Mouse (Mus musculus) lung, embryonic 15.5 days (tissue): ENCODE measurements around the gene Ano5. TPM values are rescaled to one million over a fixed set of nuclear protein-coding genes. Genes with fewer than 3 reads are reported as not detected.

Experiments
- ATAC-seq: fragments of 200-750 bp; cut with Nextera tagmentation; 2 replicates; pipeline ENCODE4 v1.8.0; 2017; ENCODE audit warnings: moderate number of reproducible peaks, borderline replicate concordance; ENCODE audit not compliant: low FRiP score, low TSS enrichment; ENCODE audit errors: extremely low read depth
- H3K27ac ChIP-seq: fragments of 300-500 bp; sonication (generic); 2 replicates; pipeline ENCODE4 v1.5.1; 2015; ENCODE audit warnings: moderate library complexity, mild to moderate bottlenecking, inconsistent platforms
- H3K27me3 ChIP-seq: fragments of 300-500 bp; sonication (generic); 2 replicates; pipeline ENCODE4 v1.6.1; 2015; ENCODE audit warnings: inconsistent platforms
- H3K36me3 ChIP-seq: fragments of 300-500 bp; sonication (generic); 2 replicates; pipeline ENCODE4 v1.6.1; 2015; ENCODE audit warnings: inconsistent platforms
- H3K4me1 ChIP-seq: fragments of 300-500 bp; sonication (generic); 2 replicates; pipeline ENCODE4 v1.6.1; 2015; ENCODE audit warnings: inconsistent platforms
- H3K4me2 ChIP-seq: fragments of 300-500 bp; sonication (generic); 2 replicates; pipeline ENCODE4 v1.6.1; 2015; ENCODE audit warnings: inconsistent platforms, mild to moderate bottlenecking, moderate library complexity
- H3K4me3 ChIP-seq: fragments of 300-500 bp; sonication (generic); 2 replicates; pipeline ENCODE4 v1.5.1; 2015; ENCODE audit warnings: mild to moderate bottlenecking, inconsistent platforms
- H3K9ac ChIP-seq: fragments of 300-500 bp; sonication (generic); 2 replicates; pipeline ENCODE4 v1.6.1; 2015; ENCODE audit warnings: inconsistent platforms
- H3K9me3 ChIP-seq: fragments of 300-500 bp; sonication (generic); 2 replicates; pipeline ENCODE4 v1.6.1; 2016; ENCODE audit warnings: inconsistent platforms
- WGBS: fragments of 180-500 bp; shearing (Covaris S2); methylation state at CpG from one replicate; pipeline ENCODE4 v1.1.7; 2015; 5-methylcytosine and 5-hydroxymethylcytosine counted together
- polyA plus RNA-seq: library from polyadenylated mRNA; unstranded; fragments of >200 nt; fragmentation: Nextera tagmentation; extraction: Ambion mirVana; gene quantifications from 2 replicates; pipeline ENCODE4 v1.2.1, GENCODE M21; 2015

Ano5 gene
- polyA plus RNA-seq, 1 experiment from 2014 or later, result 0.05 TPM

GRCm38 (mm10) chr7:51621694-51622145 lies 110.9 kb downstream of the Ano5 start, which contains the start of gene Slc17a6:
Gene Slc17a6, plus strand, starts transcription at chr7:51622006.
- Histone ChIP-seq H3K4me1 (no peaks in the 10 kb centered on the region), H3K4me2 (no peak within 1 kb of the TSS), H3K36me3 (no peaks in the 10 kb centered on the region), H3K4me3 (no peak within 1 kb of the TSS), H3K9me3 (no peaks in the 10 kb centered on the region), H3K27ac (no peak within 1 kb of the TSS), H3K27me3 (peaks cover 53% of the 10 kb centered on the region), H3K9ac (no peak within 1 kb of the TSS)
- WGBS, result under 1% methylated on average over 23 of the region's 23 CpGs
- ATAC-seq, result no peak

DNA sequence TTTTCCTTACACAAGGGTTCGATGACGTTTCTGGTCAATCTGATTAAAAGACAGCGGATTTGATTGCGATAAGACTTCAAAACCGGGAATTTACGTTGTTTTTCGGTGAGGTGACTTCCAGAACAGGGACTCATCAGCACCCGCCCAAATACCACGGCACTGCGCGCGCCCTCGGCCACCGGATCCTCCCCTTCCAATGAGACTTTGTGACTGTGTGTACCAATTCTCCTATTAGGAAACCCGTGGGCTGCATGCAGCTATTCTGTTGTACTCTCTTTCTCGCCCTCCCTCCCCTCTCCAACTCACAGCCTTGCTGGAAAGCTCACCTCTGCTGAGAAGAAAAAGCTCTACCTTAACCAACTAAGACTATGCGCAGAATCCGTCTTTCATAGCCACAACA lies 111.4 kb downstream of the Ano5 start:
- under 1% methylated on average over 18 of the region's 18 CpGs for WGBS
- no peak overlapping the region for H3K4me2 ChIP-seq
- H3K27ac ChIP-seq, result no peak overlapping the region
- no peaks in the 10 kb centered on the region for H3K9me3 ChIP-seq
- no peaks in the 10 kb centered on the region for H3K36me3 ChIP-seq
- H3K27me3 ChIP-seq, result peaks cover 58% of the 10 kb centered on the region
- H3K4me1 ChIP-seq, result no peaks in the 10 kb centered on the region
- no peak overlapping the region for H3K4me3 ChIP-seq
- no peak overlapping the region for H3K9ac ChIP-seq
- ATAC-seq, result no peak

- Histone ChIP-seq H3K9ac (no peak overlapping the region), H3K4me2 (no peak overlapping the region), H3K27ac (no peak overlapping the region), H3K9me3 (no peaks in the 10 kb centered on the region), H3K27me3 (peaks cover 63% of the 10 kb centered on the region), H3K36me3 (no peaks in the 10 kb centered on the region), H3K4me1 (no peaks in the 10 kb centered on the region), H3K4me3 (no peak overlapping the region)
- no peak for ATAC-seq
- 2% methylated on average over 5 of the region's 5 CpGs for WGBS
Observed at GRCm38 (mm10) chr7:51622666-51623065, 111.8 kb downstream of the Ano5 start.

DNA sequence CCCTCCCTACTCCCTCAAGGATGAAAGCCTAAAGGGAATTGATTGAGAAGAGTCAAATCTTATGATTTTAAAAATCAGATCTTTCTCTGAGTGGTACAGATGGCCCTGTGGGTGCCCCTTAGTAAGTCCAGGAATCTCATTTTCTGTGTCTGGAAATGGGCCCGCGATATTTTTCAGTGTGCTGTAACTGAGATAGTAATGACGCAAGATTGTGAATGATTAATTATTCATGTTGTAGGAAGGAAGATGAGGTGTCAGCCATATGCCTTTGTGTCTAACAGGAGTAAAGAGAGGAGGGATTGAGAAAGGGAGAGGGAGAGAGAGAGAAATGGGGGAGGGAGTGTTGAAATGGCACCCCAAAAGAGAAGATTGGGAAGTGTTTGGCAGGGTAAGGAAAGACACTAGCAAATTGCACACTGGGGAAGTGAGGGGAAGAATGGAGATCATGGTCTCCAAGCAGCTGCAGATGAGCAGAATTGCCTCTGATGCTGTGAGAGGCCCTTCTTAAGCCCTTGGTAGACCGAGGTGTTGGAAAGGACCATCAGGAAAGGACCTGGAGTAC lies 113.6 kb downstream of the Ano5 start:
- WGBS, result 2% methylated on average over 4 of the region's 4 CpGs
- Histone ChIP-seq H3K36me3 (no peaks in the 10 kb centered on the region), H3K9me3 (no peaks in the 10 kb centered on the region), H3K9ac (no peak overlapping the region), H3K27me3 (peaks cover 77% of the 10 kb centered on the region), H3K27ac (no peak overlapping the region), H3K4me3 (no peak overlapping the region), H3K4me1 (no peaks in the 10 kb centered on the region), H3K4me2 (no peak overlapping the region)
- no peak for ATAC-seq

DNA sequence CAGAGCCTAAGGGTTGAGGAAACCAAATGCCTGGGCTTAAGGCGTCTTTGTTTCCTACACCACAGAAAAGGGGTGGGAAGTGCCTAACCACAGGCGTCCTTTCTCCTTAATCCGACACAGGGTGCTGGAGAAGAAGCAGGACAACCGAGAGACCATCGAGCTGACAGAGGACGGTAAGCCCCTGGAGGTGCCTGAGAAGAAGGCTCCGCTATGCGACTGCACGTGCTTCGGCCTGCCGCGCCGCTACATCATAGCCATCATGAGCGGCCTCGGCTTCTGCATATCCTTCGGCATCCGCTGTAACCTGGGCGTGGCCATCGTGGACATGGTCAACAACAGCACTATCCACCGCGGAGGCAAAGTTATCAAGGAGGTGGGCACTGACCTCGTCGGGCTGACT lies 114.3 kb downstream of the Ano5 start:
- ATAC-seq, result no peak
- H3K9ac ChIP-seq, result no peak overlapping the region
- H3K4me1 ChIP-seq, result no peaks in the 10 kb centered on the region
- no peak overlapping the region for H3K27ac ChIP-seq
- no peaks in the 10 kb centered on the region for H3K36me3 ChIP-seq
- H3K9me3 ChIP-seq, result no peaks in the 10 kb centered on the region
- H3K4me2 ChIP-seq, result no peak overlapping the region
- no peak overlapping the region for H3K4me3 ChIP-seq
- WGBS, result under 1% methylated on average over 23 of the region's 23 CpGs
- H3K27me3 ChIP-seq, result peaks cover 78% of the 10 kb centered on the region

GRCm38 (mm10) chr7:51625591-51626255 lies 114.9 kb downstream of the Ano5 start:
- H3K4me2 ChIP-seq, result no peak overlapping the region
- no peak overlapping the region for H3K4me3 ChIP-seq
- no peak overlapping the region for H3K27ac ChIP-seq
- no peaks in the 10 kb centered on the region for H3K36me3 ChIP-seq
- no peaks in the 10 kb centered on the region for H3K9me3 ChIP-seq
- H3K9ac ChIP-seq, result no peak overlapping the region
- WGBS, result 4% methylated on average over 11 of the region's 11 CpGs
- H3K27me3 ChIP-seq, result peaks cover 78% of the 10 kb centered on the region
- H3K4me1 ChIP-seq, result no peaks in the 10 kb centered on the region
- no peak for ATAC-seq

- Histone ChIP-seq H3K27ac (no peak overlapping the region), H3K4me1 (no peaks in the 10 kb centered on the region), H3K9ac (no peak overlapping the region), H3K27me3 (peaks cover 74% of the 10 kb centered on the region), H3K4me3 (no peak overlapping the region), H3K36me3 (no peaks in the 10 kb centered on the region), H3K9me3 (no peaks in the 10 kb centered on the region), H3K4me2 (no peak overlapping the region)
- ATAC-seq, result no peak
- WGBS, result 4% methylated on average over 16 of the region's 16 CpGs
Observed at GRCm38 (mm10) chr7:51626451-51627000, 115.7 kb downstream of the Ano5 start.

DNA sequence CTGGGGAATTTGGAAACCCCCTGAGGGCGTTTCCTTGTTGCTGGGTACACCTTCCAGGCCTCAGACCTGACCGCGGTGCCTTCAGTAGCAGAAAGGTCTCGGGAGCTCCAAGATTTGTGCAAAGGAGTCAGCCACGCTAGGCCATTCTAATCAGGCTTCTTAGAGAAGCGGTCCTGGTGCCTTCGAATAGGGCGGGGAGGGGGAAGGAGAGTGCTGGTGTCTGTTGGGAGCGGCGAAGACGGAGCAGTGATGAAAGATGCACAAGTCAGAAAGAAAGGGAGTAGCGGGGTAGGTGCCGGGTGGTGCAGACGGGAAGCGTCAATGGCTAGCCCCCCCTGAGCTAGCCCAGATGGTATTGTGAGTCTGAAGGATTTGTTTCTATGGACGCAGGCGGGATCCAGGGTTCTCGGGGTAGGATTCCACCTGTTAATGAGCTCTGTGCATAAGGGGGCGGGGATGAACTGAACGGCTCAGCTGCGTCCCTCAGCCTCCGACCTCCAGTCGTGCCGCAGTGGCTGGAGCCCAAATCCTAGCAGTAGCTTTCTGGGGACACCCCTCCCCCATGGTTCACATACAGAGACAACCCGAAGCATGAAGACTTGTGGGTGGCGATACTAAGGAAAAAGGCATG lies 116.3 kb downstream of the Ano5 start:
- no peaks in the 10 kb centered on the region for H3K4me1 ChIP-seq
- no peak; the same call in 1 of the 2 replicates for ATAC-seq
- H3K36me3 ChIP-seq, result no peaks in the 10 kb centered on the region
- H3K9me3 ChIP-seq, result no peaks in the 10 kb centered on the region
- no peak overlapping the region for H3K4me2 ChIP-seq
- peaks cover 68% of the 10 kb centered on the region for H3K27me3 ChIP-seq
- H3K27ac ChIP-seq, result no peak overlapping the region
- no peak overlapping the region for H3K9ac ChIP-seq
- H3K4me3 ChIP-seq, result no peak overlapping the region
- WGBS, result under 1% methylated on average over 26 of the region's 26 CpGs

DNA sequence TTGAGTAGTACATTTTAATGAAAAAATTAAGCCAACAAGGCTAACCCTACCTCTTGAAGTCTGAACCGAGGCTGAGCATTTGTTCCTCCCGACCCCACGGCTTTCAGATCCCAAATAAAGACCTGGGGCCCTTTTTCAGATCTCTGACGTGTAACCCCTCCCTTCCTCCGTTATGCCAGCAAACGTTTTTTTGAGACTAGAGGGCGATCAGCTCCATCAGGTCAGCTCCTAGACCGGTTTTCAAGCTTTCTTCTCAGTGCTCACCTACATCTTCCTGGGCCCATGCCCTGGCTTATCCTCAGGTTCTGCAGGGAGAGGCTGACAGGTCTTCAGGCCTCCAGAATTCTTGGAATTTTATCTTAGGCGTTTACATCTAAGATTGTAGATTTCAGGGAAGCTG lies 116.8 kb downstream of the Ano5 start:
- peaks cover 62% of the 10 kb centered on the region for H3K27me3 ChIP-seq
- no peaks in the 10 kb centered on the region for H3K9me3 ChIP-seq
- ATAC-seq, result no peak
- under 1% methylated on average over 9 of the region's 9 CpGs for WGBS
- no peak overlapping the region for H3K9ac ChIP-seq
- no peak overlapping the region for H3K4me3 ChIP-seq
- no peak overlapping the region for H3K4me2 ChIP-seq
- no peaks in the 10 kb centered on the region for H3K4me1 ChIP-seq
- no peaks in the 10 kb centered on the region for H3K36me3 ChIP-seq
- H3K27ac ChIP-seq, result no peak overlapping the region

GRCm38 (mm10) chr7:51628349-51628748 lies 117.5 kb downstream of the Ano5 start:
- H3K4me3 ChIP-seq, result no peak overlapping the region
- no peaks in the 10 kb centered on the region for H3K4me1 ChIP-seq
- H3K9me3 ChIP-seq, result no peaks in the 10 kb centered on the region
- ATAC-seq, result no peak
- WGBS, result 4% methylated on average over 9 of the region's 9 CpGs
- H3K9ac ChIP-seq, result no peak overlapping the region
- H3K4me2 ChIP-seq, result no peak overlapping the region
- no peak overlapping the region for H3K27ac ChIP-seq
- H3K27me3 ChIP-seq, result peaks cover 59% of the 10 kb centered on the region
- no peaks in the 10 kb centered on the region for H3K36me3 ChIP-seq

GRCm38 (mm10) chr7:51629206-51629605 lies 118.4 kb downstream of the Ano5 start:
- Histone ChIP-seq H3K4me3 (no peak overlapping the region), H3K27ac (no peak overlapping the region), H3K9ac (no peak overlapping the region), H3K27me3 (peaks cover 50% of the 10 kb centered on the region), H3K36me3 (no peaks in the 10 kb centered on the region), H3K4me2 (no peak overlapping the region), H3K4me1 (no peaks in the 10 kb centered on the region), H3K9me3 (no peaks in the 10 kb centered on the region)
- ATAC-seq, result no peak
- 5% methylated on average over 3 of the region's 3 CpGs for WGBS

DNA sequence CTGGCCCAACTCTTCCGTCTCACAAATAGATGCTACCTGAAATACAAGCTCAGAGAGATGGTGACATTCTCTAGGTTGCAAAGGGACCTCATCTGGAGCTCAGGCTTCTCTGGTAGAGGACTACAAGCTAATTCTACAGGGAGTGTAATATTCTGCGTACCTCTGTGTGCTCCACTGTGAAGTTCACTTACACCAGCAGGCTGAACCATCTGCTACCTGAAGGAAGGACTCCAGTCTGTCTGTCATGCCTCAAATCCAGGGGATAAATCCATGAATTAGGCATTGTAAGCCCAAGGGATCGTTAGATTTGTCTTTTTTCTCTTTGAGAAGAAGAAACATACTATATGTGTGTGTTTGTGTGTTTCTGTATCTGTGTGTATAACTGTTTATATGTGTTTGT lies 120.3 kb downstream of the Ano5 start:
- H3K4me2 ChIP-seq, result no peak overlapping the region
- H3K4me3 ChIP-seq, result no peak overlapping the region
- no peaks in the 10 kb centered on the region for H3K4me1 ChIP-seq
- H3K27me3 ChIP-seq, result peaks cover 30% of the 10 kb centered on the region
- ATAC-seq, result no peak
- H3K9me3 ChIP-seq, result no peaks in the 10 kb centered on the region
- no peak overlapping the region for H3K27ac ChIP-seq
- H3K9ac ChIP-seq, result no peak overlapping the region
- WGBS, result 52% methylated on average over 3 of the region's 3 CpGs
- no peaks in the 10 kb centered on the region for H3K36me3 ChIP-seq
